Mouse (Mus musculus) heart, adult 11 months (tissue): ENCODE data around the gene Cfap100.

ENCODE experiments used
- DNase-seq: peaks from one replicate; pipeline ENCODE4 v3.0.0; 2022

Cfap100 gene

GRCm38 (mm10) chr6:90428380-90428974 is at the start of gene Cfap100:
Gene Cfap100 (minus strand): TSS chr6:90428797.
- DNase-seq, result peak; percentile 98

DNA sequence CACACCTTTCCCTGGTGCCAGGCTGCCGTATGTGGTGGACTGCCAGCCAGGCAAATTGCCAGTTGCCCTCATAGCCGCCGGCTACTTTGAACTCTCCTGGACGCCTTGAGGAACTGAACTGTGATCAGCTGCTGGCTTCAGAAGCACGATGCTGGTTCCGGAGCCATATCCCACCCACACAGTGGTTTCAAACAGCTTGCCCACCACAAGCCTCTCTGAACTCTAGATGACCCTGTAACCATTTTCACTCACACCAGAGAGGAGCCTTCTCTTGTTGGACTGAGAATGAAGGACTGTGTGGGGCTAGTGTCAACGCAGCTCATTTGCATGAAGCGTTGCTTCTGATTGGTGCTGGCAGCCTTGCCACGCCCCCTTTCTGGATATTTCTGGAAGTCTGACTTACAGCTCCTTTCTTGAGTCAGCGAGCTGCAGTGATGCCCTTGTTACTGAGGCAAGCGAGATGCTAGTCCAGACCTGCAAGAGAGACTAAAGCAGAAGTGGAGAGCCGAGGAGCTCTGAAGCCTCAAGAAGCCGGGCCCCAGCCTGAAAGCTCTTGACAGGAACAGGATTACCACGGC is 48.4 kb upstream of the Cfap100 start:
- peak; percentile 95 for DNase-seq

DNA sequence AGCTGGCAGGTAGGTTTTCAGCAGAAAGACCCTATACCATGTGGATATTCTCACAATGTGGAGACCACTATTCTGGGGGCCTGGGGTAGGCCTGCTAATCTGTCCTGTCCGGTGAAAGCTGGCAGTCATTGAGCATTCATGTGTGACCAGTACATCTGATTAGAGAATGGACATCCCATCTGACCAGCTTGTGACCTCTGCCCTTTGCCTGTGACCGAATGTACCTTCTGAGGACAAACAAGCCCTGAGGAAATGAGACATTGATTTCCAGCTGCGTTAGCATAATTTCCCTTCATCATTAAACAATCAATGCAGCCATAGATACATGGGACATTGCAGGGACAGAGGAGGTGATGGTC is 47.2 kb upstream of the Cfap100 start:
- DNase-seq, result no peak

GRCm38 (mm10) chr6:90475176-90475853 is 46.7 kb upstream of the Cfap100 start:
- DNase-seq, result peak; percentile 90

- peak; percentile 93 for DNase-seq
Observed at GRCm38 (mm10) chr6:90474361-90474750, 45.8 kb upstream of the Cfap100 start.

GRCm38 (mm10) chr6:90473630-90474360 is 45.2 kb upstream of the Cfap100 start:
- DNase-seq, result peak; percentile 91

DNA sequence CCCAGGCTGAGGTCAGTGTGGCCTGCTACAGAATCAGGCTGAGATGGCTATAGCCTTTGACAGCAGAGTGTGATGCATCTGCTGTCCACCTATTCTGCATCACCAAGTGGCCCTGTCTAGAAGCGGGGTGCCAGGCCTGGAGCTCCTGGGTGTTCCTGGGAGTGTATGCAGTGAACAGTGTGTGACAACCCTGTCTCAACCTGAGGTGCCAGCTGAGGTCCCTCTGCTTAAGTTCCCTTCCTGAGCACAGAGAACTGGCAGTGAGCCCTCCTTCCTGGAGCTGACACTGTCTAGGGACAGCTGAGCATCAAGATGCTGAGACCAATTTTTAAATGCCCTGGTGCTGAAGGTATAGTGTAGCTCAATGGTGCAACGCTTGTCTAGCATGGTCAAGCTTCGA is 44.1 kb upstream of the Cfap100 start:
- DNase-seq, result no peak

- DNase-seq, result peak; percentile 92
Observed at GRCm38 (mm10) chr6:90472079-90472478, 43.5 kb upstream of the Cfap100 start.

DNA sequence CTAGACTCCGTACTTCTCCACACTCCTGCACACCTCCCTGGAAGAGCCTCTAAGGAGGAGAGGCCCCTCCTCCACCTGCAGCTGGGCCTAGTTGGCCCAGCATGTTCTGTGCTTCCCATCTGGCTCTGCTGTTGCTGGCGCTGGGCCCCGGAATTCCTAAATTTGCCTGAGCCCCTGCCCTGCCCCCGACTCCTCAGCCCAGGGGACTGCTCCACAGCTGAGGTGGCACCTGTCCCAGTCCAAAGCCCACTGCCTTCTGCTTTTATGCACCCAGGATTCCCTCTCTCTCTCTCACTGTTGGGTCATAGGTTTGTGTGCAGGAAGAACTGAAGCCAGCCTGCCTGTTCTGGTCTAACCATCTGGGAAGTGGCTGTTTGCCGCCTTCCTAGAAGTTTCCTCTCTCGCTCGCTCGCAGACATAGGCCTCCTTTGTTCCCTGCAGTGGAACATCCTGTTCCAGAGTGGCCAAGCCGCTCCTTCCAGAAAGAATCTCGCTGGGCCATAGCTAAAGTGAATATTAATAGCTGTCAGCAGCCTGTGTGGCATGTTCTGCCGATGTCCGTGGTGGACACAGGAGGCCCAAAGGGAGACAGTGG is 42.4 kb upstream of the Cfap100 start:
- peak; percentile 99 for DNase-seq

GRCm38 (mm10) chr6:90470255-90470654 is 41.7 kb upstream of the Cfap100 start:
- peak; percentile 89 for DNase-seq

- no peak for DNase-seq
Observed at GRCm38 (mm10) chr6:90469041-90469440, 40.4 kb upstream of the Cfap100 start.

- DNase-seq, result peak; percentile 92
Observed at GRCm38 (mm10) chr6:90468216-90468615, 39.6 kb upstream of the Cfap100 start.

- peak; percentile 95 for DNase-seq
Observed at GRCm38 (mm10) chr6:90466847-90467410, 38.3 kb upstream of the Cfap100 start.

DNA sequence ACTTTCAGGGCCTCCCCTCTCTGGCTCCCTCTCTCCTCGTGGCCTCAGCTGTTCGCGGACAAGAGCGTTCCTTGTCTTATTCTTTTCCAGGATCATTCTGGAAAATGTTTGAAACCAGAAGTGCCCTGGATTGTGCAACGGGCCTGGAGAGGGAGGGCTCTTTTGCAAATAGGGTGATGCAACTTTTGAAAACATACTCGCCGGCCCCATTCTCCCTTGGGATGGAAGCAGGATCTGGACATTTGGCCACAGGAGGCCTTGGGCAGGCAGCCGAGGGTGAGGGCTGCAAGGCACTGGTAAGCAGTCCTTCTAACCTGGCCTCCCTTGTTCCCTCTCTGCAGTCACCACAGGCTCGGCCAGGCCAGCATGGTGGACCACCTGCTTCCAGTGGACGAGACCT is 37.5 kb upstream of the Cfap100 start:
- peak; percentile 99 for DNase-seq

DNA sequence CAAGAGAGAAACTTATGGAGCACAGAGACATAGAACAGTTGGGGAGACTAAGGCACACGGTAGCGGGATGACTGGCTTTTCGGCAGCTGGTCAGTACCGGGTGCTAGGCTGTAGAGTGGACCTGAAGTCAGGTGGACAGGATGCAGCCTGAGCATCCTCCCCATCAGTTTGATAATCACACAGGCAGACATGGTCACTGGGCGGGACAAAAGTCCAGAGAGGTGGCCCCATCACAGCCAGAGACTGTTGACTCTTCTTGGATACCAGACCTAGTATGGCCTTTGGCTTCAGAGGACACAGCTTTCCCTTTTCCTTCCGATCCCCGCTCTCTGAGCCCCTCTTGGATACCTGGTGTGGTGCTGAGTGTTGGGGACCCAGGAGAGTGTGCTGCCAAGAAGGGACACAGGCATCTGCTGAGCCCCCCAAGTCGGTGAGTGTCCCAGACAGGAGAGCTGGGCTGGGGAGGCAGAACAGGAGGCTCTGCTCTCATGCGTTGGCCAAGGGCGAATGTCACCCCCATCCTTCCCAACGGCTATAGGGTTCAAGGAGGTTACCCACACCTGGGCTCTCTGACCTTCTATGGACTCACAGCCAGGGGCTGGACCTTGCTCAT is 36.5 kb upstream of the Cfap100 start:
- DNase-seq, result peak; percentile 90

- peak; percentile 95 for DNase-seq
Observed at GRCm38 (mm10) chr6:90463890-90464421, 35.4 kb upstream of the Cfap100 start.

DNA sequence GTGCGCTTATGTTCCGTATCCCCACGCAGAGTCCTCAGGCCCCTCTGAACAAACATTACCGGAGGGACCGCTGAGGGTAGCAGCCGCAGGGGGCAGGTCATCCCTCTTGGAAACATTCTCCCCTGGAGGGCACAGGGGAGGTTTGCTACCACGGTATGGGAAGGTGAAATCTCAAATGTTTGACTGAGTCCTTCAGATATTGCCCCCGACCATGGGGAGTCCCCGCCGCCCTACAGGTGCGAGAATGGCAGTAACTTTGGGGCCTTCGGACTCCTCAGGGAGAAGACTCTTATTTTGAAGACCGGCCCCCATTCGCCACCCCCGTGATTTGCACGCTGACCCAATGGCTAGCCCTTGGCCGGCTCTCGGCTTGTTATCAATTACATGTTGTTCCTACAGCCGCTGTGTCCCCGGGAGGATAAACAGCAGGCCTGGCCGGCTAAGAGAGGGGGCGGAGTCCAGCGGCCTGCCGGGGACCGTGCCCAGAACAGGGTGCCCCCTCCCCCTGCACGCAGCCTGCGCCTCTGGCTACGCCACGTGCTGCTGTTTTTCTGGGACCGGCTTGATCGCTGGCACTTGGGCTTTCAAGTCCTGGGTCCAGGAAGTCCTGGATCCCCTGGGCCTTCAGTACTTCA is 34.7 kb upstream of the Cfap100 start:
- DNase-seq, result peak; percentile 100

- DNase-seq, result no peak
Observed at GRCm38 (mm10) chr6:90462841-90463227, 34.2 kb upstream of the Cfap100 start.

- DNase-seq, result peak; percentile 99
Observed at GRCm38 (mm10) chr6:90462181-90462706, 33.6 kb upstream of the Cfap100 start, which contains the start of gene Klf15. Gene Klf15 (plus strand): TSS chr6:90462576.

DNA sequence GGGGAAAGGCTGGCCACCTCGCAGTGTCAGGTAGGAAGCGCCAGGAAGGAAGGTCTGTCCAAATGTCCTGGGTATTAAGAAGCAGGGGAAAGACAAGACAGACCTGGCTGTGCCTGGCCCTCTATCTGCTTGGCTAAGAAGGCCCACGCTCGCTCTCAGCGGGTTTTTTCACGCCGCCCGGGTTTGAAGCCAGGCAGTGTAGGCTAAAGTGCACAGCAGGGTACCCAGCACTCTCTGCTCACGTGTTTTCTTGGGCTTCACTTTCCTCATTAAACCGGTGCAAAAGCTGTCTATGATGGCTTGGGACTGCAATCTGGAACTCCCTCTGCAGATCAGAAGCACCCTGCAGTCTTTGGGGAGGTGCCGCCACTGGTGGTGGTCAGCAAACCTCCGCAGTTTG is 33.2 kb upstream of the Cfap100 start:
- peak; percentile 90 for DNase-seq

DNA sequence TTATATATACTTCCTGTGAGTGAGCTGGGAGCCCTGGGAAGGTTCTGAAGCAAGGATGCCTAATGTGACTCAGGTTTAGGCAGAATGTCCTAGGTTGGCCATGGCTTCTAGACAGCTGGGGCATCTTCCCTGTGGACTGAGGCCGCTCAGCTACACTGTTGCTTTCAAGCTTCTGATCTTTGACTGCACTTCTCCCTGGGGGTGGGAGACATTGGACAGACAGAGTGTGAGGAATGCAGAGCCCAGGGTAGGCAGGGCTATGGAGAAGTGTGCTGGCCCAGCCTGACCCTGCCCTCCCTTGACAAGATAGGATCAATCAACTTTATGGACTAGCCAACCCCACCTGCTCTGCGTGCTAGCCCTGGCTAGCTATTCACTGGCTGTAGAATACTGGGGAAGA is 32.6 kb upstream of the Cfap100 start:
- no peak for DNase-seq
